Mouse (Mus musculus) E14TG2a.4 (cell line): ENCODE measurements around the gene Tcf15.

Experiments
- H3K27me3 ChIP-seq: 2 replicates; pipeline ENCODE4 v1.6.1; 2014; ENCODE audit warnings: low read length, control low read depth; ENCODE audit not compliant: insufficient read depth
- H3K36me3 ChIP-seq: 2 replicates; pipeline ENCODE4 v1.6.1; 2014; ENCODE audit warnings: low read length, control low read depth; ENCODE audit not compliant: insufficient read depth
- H3K4me1 ChIP-seq: replicated peaks from 2 replicates; pipeline ENCODE4 v1.6.1; 2014; ENCODE audit warnings: low read depth, low read length, control low read depth
- H3K4me3 ChIP-seq: replicated peaks from 2 replicates; pipeline ENCODE4 v1.5.1; 2014; ENCODE audit warnings: mild to moderate bottlenecking, low read length
- H3K9me3 ChIP-seq: 2 replicates; pipeline ENCODE4 v1.6.1; 2014; ENCODE audit warnings: low read length, control low read depth
- CTCF ChIP-seq: conservative IDR thresholded peaks from 2 replicates; pipeline ENCODE4 v1.5.1; 2014; ENCODE audit warnings: low read length
- NANOG ChIP-seq: IDR thresholded peaks from 2 replicates; pipeline ENCODE4 v1.6.1; 2014; ENCODE audit warnings: borderline replicate concordance, low read length, mixed read lengths
- POU5F1 ChIP-seq: IDR thresholded peaks from 2 replicates; pipeline ENCODE4 v1.6.1; 2014; ENCODE audit warnings: low read length, borderline replicate concordance

The Tcf15 gene

GRCm38 (mm10) chr2:152148675-152149074, 5.3 kb downstream of the Tcf15 start:
- no peak for TF ChIP-seq NANOG
- no peak for TF ChIP-seq CTCF
- no peak for TF ChIP-seq POU5F1
- peaks cover 8% of the 10 kb centered on the region for H3K27me3 ChIP-seq
- peaks cover 57% of the 10 kb centered on the region for H3K36me3 ChIP-seq

GRCm38 (mm10) chr2:152149891-152150290, 6.5 kb downstream of the Tcf15 start:
- Histone ChIP-seq H3K36me3 (peaks cover 52% of the 10 kb centered on the region), H3K27me3 (no peaks in the 10 kb centered on the region), H3K4me3 (peak overlapping the region; percentile 45), H3K9me3 (no peaks in the 10 kb centered on the region), H3K4me1 (peaks cover 95% of the 10 kb centered on the region)
- TF ChIP-seq POU5F1 (no peak), NANOG (no peak), CTCF (no peak)

More at GRCm38 (mm10) chr2:152148675-152149074, 5.3 kb downstream of the Tcf15 start:
- Histone ChIP-seq H3K4me3 (no peak overlapping the region), H3K9me3 (no peaks in the 10 kb centered on the region), H3K4me1 (peaks cover 92% of the 10 kb centered on the region)

GRCm38 (mm10) chr2:152150373-152150772, 7.0 kb downstream of the Tcf15 start:
- H3K4me1 ChIP-seq: peaks cover 95% of the 10 kb centered on the region
- no peaks in the 10 kb centered on the region for H3K9me3 ChIP-seq
- H3K36me3 ChIP-seq: peaks cover 47% of the 10 kb centered on the region
- H3K4me3 ChIP-seq: peak overlapping the region; percentile 45
- no peak for TF ChIP-seq POU5F1
- no peak for TF ChIP-seq CTCF
- no peak for TF ChIP-seq NANOG
- no peaks in the 10 kb centered on the region for H3K27me3 ChIP-seq

GRCm38 (mm10) chr2:152153361-152153760, 10.0 kb downstream of the Tcf15 start:
- Histone ChIP-seq H3K36me3 (peaks cover 17% of the 10 kb centered on the region), H3K9me3 (no peaks in the 10 kb centered on the region), H3K27me3 (no peaks in the 10 kb centered on the region), H3K4me1 (peaks cover 79% of the 10 kb centered on the region), H3K4me3 (no peak overlapping the region)
- TF ChIP-seq NANOG: no peak
- no peak for TF ChIP-seq POU5F1
- TF ChIP-seq CTCF: no peak

- TF ChIP-seq NANOG (no peak), CTCF (no peak)
- peaks cover 10% of the 10 kb centered on the region for H3K9me3 ChIP-seq
Measured at GRCm38 (mm10) chr2:152155414-152156208, 12.2 kb downstream of the Tcf15 start.

GRCm38 (mm10) chr2:152156471-152156870, 13.1 kb downstream of the Tcf15 start:
- Histone ChIP-seq H3K4me3 (peak overlapping the region; percentile 39; the same call in 1 of the 2 replicates), H3K36me3 (peaks cover 2% of the 10 kb centered on the region; the same call in 1 of the 2 replicates), H3K27me3 (no peaks in the 10 kb centered on the region), H3K9me3 (peaks cover 10% of the 10 kb centered on the region), H3K4me1 (peaks cover 74% of the 10 kb centered on the region)
- TF ChIP-seq CTCF: no peak
- TF ChIP-seq NANOG: no peak
- no peak for TF ChIP-seq POU5F1

More at GRCm38 (mm10) chr2:152155414-152156208, 12.2 kb downstream of the Tcf15 start:
- peaks cover 74% of the 10 kb centered on the region for H3K4me1 ChIP-seq
- no peaks in the 10 kb centered on the region for H3K27me3 ChIP-seq
- H3K36me3 ChIP-seq: peaks cover 3% of the 10 kb centered on the region; the same call in 1 of the 2 replicates
- H3K4me3 ChIP-seq: peak overlapping the region; percentile 39; the same call in 1 of the 2 replicates

GRCm38 (mm10) chr2:152159487-152159886, 16.1 kb downstream of the Tcf15 start:
- H3K36me3 ChIP-seq: no peaks in the 10 kb centered on the region; the same call in 1 of the 2 replicates
- H3K4me1 ChIP-seq: peaks cover 52% of the 10 kb centered on the region
- TF ChIP-seq CTCF: peak; percentile 43
- TF ChIP-seq NANOG: no peak
- no peak overlapping the region for H3K4me3 ChIP-seq
- no peaks in the 10 kb centered on the region for H3K27me3 ChIP-seq
- peaks cover 10% of the 10 kb centered on the region for H3K9me3 ChIP-seq

- TF ChIP-seq NANOG: no peak
- TF ChIP-seq CTCF: no peak
- no peak for TF ChIP-seq POU5F1
- Histone ChIP-seq H3K4me1 (peaks cover 27% of the 10 kb centered on the region), H3K36me3 (no peaks in the 10 kb centered on the region), H3K9me3 (no peaks in the 10 kb centered on the region), H3K27me3 (no peaks in the 10 kb centered on the region), H3K4me3 (no peak overlapping the region)
Measured at GRCm38 (mm10) chr2:152166257-152166656, 22.9 kb downstream of the Tcf15 start.

- no peaks in the 10 kb centered on the region for H3K9me3 ChIP-seq
- no peaks in the 10 kb centered on the region for H3K36me3 ChIP-seq
- no peak overlapping the region for H3K4me3 ChIP-seq
- TF ChIP-seq POU5F1 (no peak), NANOG (no peak), CTCF (no peak)
- H3K4me1 ChIP-seq: peaks cover 34% of the 10 kb centered on the region
- H3K27me3 ChIP-seq: no peaks in the 10 kb centered on the region
Measured at GRCm38 (mm10) chr2:152167851-152168290, 24.5 kb downstream of the Tcf15 start.
